Mouse (Mus musculus) CH12.LX (cell line): ENCODE results near the gene Crybg2. TPM values are rescaled to one million over a fixed set of nuclear protein-coding genes. Genes with fewer than 3 reads are reported as not detected.

Experiments used
- DNase-seq: peaks from one replicate; pipeline ENCODE4 v3.0.0-alpha.2; 2013; ENCODE audit errors: extremely low read depth
- H3K27ac ChIP-seq: 2 replicates; pipeline ENCODE4 v1.5.1; 2012; ENCODE audit warnings: low read depth, mild to moderate bottlenecking, control low read depth, moderate library complexity; ENCODE audit not compliant: insufficient read depth
- H3K27me3 ChIP-seq: replicated peaks from 2 replicates; pipeline ENCODE3; 2012; ENCODE audit warnings: inconsistent platforms
- H3K36me3 ChIP-seq, 2 experiments: replicated peaks in 1 of 2; 2 replicates each; pipeline versions ENCODE3 to v1.6.1; 2012; ENCODE audit warnings: inconsistent platforms in 1 of 2, low read length in 1 of 2, mild to moderate bottlenecking in 1 of 2, mixed read lengths in 1 of 2, moderate library complexity in 1 of 2; ENCODE audit not compliant: control insufficient read depth in 1 of 2, insufficient read depth in 1 of 2
- H3K4me1 ChIP-seq, 2 experiments: 2 replicates each; pipeline ENCODE4 v1.6.1; 2012; ENCODE audit warnings: inconsistent platforms in 1 of 2, moderate library complexity in 1 of 2; ENCODE audit not compliant: insufficient read depth in 2 of 2, control insufficient read depth in 1 of 2
- H3K4me2 ChIP-seq: 2 replicates; pipeline ENCODE4 v1.6.1; 2012; ENCODE audit warnings: low read depth, mild to moderate bottlenecking, control low read depth; ENCODE audit not compliant: poor library complexity, insufficient read depth, severe bottlenecking
- H3K4me3 ChIP-seq, 3 experiments: fragments of 150-350 bp in 1 of 3; sonication (generic) in 1 of 3; replicated peaks in 1 of 3; 2 replicates each; pipeline versions ENCODE3 to v1.5.1; 2011 to 2012; ENCODE audit warnings: low read depth in 2 of 3, low read length in 2 of 3, mild to moderate bottlenecking in 2 of 3, moderate library complexity in 2 of 3, control low read depth in 1 of 3, improper control_type of control experiment in 1 of 3, inconsistent platforms in 1 of 3, mixed read lengths in 1 of 3; ENCODE audit not compliant: poor library complexity in 1 of 3
- H3K79me2 ChIP-seq: replicated peaks from 2 replicates; pipeline ENCODE4 v1.6.1; 2012; ENCODE audit warnings: mild to moderate bottlenecking, moderate library complexity; ENCODE audit not compliant: control insufficient read depth, poor library complexity, insufficient read depth, severe bottlenecking; ENCODE audit errors: extremely low read depth
- H3K9ac ChIP-seq: 2 replicates; pipeline ENCODE4 v1.6.1; 2012; ENCODE audit warnings: low read depth, mild to moderate bottlenecking, control low read depth, moderate library complexity; ENCODE audit not compliant: insufficient read depth
- H3K9me3 ChIP-seq: replicated peaks from 2 replicates; pipeline ENCODE3; 2012; ENCODE audit warnings: low read length, inconsistent platforms, mixed read lengths
- BHLHE40 ChIP-seq: IDR thresholded peaks from 2 replicates; pipeline ENCODE4 v1.6.1; 2011; ENCODE audit warnings: mild to moderate bottlenecking, low read depth, low read length, improper control_type of control experiment
- CTCF ChIP-seq, 2 experiments: IDR thresholded peaks in 1 of 2; conservative IDR thresholded peaks in 1 of 2; 2 replicates each; pipeline ENCODE4 v1.5.1; 2011 to 2012; ENCODE audit warnings: low read depth in 2 of 2, low read length in 2 of 2, improper control_type of control experiment in 1 of 2, inconsistent platforms in 1 of 2, mild to moderate bottlenecking in 1 of 2, moderate library complexity in 1 of 2
- E2F4 ChIP-seq: IDR thresholded peaks from 2 replicates; pipeline ENCODE4 v1.6.1; 2011; ENCODE audit warnings: low read depth, low read length, improper control_type of control experiment; ENCODE audit not compliant: insufficient replicate concordance
- ELF1 ChIP-seq: IDR thresholded peaks from 2 replicates; pipeline ENCODE4 v1.6.1; 2014; ENCODE audit warnings: low read depth, mild to moderate bottlenecking, inconsistent platforms, low read length, improper control_type of control experiment
- IRF4 ChIP-seq: IDR thresholded peaks from 2 replicates; pipeline ENCODE4 v1.6.1; 2014; ENCODE audit warnings: low read depth, mild to moderate bottlenecking, inconsistent platforms, low read length, improper control_type of control experiment
- MAX ChIP-seq: IDR thresholded peaks from 2 replicates; pipeline ENCODE4 v1.6.1; 2011; ENCODE audit warnings: low read length, improper control_type of control experiment
- NRF1 ChIP-seq: IDR thresholded peaks from 2 replicates; pipeline ENCODE4 v1.6.1; 2014; ENCODE audit warnings: low read depth, mild to moderate bottlenecking, inconsistent platforms, low read length, improper control_type of control experiment, moderate library complexity
- POLR2AphosphoS2 ChIP-seq: IDR thresholded peaks from 2 replicates; pipeline ENCODE4 v1.6.1; 2011; ENCODE audit warnings: low read depth, low read length, improper control_type of control experiment
- RCOR1 ChIP-seq: conservative IDR thresholded peaks from 2 replicates; pipeline ENCODE4 v1.6.1; 2012; ENCODE audit warnings: low read depth, mild to moderate bottlenecking, inconsistent platforms, low read length, improper control_type of control experiment
- SIN3A ChIP-seq: IDR thresholded peaks from 2 replicates; pipeline ENCODE4 v1.6.1; 2012; ENCODE audit warnings: low read length, improper control_type of control experiment, inconsistent platforms
- SMC3 ChIP-seq: IDR thresholded peaks from 2 replicates; pipeline ENCODE4 v1.6.1; 2011; ENCODE audit warnings: low read depth, low read length, improper control_type of control experiment
- TBP ChIP-seq: conservative IDR thresholded peaks from 2 replicates; pipeline ENCODE4 v1.6.1; 2011; ENCODE audit warnings: low read depth, low read length, improper control_type of control experiment
- TCF12 ChIP-seq: IDR thresholded peaks from 2 replicates; pipeline ENCODE4 v1.6.1; 2014; ENCODE audit warnings: low read depth, mild to moderate bottlenecking, inconsistent platforms, low read length, improper control_type of control experiment
- USF1 ChIP-seq: IDR thresholded peaks from 2 replicates; pipeline ENCODE4 v1.6.1; 2014; ENCODE audit warnings: low read depth, mild to moderate bottlenecking, inconsistent platforms, low read length, improper control_type of control experiment
- USF2 ChIP-seq: conservative IDR thresholded peaks from 2 replicates; pipeline ENCODE4 v1.6.1; 2011; ENCODE audit warnings: low read depth, low read length, improper control_type of control experiment
- ZKSCAN1 ChIP-seq: IDR thresholded peaks from 2 replicates; pipeline ENCODE4 v1.6.1; 2012; ENCODE audit warnings: low read depth, inconsistent platforms, low read length, improper control_type of control experiment, borderline replicate concordance
- dilution Hi-C: fragments of 300-500 bp; cut with MboI; formaldehyde crosslinking; loops from 2 replicates; pipeline ENCODE4 v1.14.3; 2020; ENCODE audit warnings: low sequenced_read_pairs; ENCODE audit not compliant: extremely low pct_unique_long_range_greater_than_20kb, extremely low pct_ligation_motif_present
- in situ Hi-C: fragments of 300-500 bp; cut with MboI; formaldehyde crosslinking; loops from 3 replicates; pipeline ENCODE4 v1.14.3; 2019; ENCODE audit warnings: low sequenced_read_pairs, low pct_ligation_motif_present, low pct_unique_long_range_greater_than_20kb, mixed read lengths
- polyA plus RNA-seq: library from polyadenylated mRNA; unstranded; fragments of >175 nt; gene quantifications from 2 replicates; pipeline ENCODE4 v1.2.1, GENCODE M21; 2012; ENCODE audit warnings: low read depth; ENCODE audit not compliant: insufficient read length
- total RNA-seq, 2 experiments: library from RNA; depleted of rRNA; stranded (reverse); fragments of 300-350 nt in 1 of 2; fragments of >200 nt in 1 of 2; gene quantifications; 2 replicates each; pipeline ENCODE4 v1.2.3; 2012 to 2014

Gene Crybg2
- total and polyA plus RNA-seq, 3 experiments = 3.6 to 15.6 (median 9.2) TPM

DNA sequence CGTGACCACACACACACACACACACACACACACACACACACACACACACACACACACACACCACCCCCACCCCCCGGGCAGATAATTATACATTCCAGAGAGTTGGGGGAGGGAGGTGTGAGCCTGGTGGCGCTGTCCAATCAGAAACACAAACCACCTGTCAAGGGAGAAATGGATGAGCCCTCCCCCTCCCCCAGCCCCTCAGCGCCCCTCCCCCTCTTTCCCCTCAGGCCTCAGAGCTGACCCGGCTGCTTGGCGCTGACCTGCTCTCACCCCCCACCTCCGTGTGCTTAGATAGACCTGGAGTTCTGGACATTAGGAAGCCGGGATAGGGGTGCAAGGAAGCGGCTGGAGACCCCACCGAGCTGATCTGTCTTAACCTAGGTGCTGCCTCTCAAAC lies 41.4 kb upstream of the Crybg2 start:
- Histone ChIP-seq H3K27ac (no peak overlapping the region), H3K4me2 (no peak overlapping the region), H3K27me3 (peaks cover 15% of the 10 kb centered on the region), H3K9me3 (peaks cover 15% of the 10 kb centered on the region), H3K79me2 (no peaks in the 10 kb centered on the region), H3K4me3 (no peak overlapping the region), H3K36me3 (no peaks in the 10 kb centered on the region), H3K4me1 (no peaks in the 10 kb centered on the region), H3K9ac (no peak overlapping the region)
- DNase-seq = no peak
- dilution Hi-C loops (no loop called here), in situ Hi-C loops (loop anchor here (10.0 kb wide), 1 partner anchor 56 kb away; no protein-coding TSS in a partner anchor)
- TF ChIP-seq ZKSCAN1 = no peak
- no peak for TF ChIP-seq SMC3
- TF ChIP-seq SIN3A = no peak
- no peak for TF ChIP-seq USF2
- no peak for TF ChIP-seq NRF1
- TF ChIP-seq CTCF (conservative IDR thresholded peaks at IDR 0.05 in 1 of 2, IDR thresholded peaks at IDR 0.05 in 1 of 2; ENCODE audit: low read depth in 2 of 2, low read length in 2 of 2) = no peak
- TF ChIP-seq TBP = no peak
- TF ChIP-seq IRF4 = no peak
- no peak for TF ChIP-seq TCF12
- no peak for TF ChIP-seq POLR2AphosphoS2
- TF ChIP-seq USF1 = no peak
- TF ChIP-seq MAX = no peak
- TF ChIP-seq RCOR1 = no peak

DNA sequence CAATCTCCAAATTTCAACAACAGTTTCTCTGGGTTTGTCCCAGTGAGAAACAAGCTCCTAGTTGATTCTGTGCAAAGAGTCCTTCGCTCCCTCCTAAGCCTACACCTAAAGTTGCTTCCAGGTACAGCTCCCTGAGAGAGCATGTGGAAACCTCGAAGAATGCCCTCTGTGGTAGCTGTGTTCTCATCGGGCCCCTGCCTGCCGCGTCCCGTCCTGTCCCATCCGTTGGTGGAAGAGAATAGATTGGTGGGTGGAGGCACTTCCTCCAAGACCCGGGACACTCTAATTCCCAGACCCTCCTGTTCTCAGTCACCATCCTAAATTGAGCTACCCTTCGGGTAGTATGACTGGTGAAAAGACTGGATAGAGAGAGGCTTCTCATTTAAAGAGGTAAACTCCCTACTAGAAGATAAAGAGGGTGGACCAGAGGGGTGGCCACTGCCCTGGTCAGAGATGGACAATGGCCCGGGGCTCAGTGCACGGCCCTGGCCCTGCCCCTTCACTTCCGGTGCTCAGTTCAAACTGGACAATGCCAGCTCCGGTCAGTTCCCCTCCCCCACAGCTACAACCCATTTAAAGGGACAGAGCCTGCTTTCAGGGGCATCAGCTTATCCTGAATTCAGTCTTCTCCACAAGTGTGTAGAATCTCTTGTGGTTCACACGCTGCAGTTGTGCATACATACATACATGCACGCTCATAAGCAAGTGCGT lies 40.8 kb upstream of the Crybg2 start:
- Histone ChIP-seq H3K9ac (no peak overlapping the region), H3K4me2 (no peak overlapping the region), H3K36me3 (no peaks in the 10 kb centered on the region), H3K9me3 (peaks cover 15% of the 10 kb centered on the region), H3K4me1 (no peaks in the 10 kb centered on the region), H3K27ac (no peak overlapping the region), H3K79me2 (no peaks in the 10 kb centered on the region), H3K4me3 (no peak overlapping the region), H3K27me3 (peaks cover 15% of the 10 kb centered on the region)
- in situ Hi-C loops = loop anchor here (10.0 kb wide), 1 partner anchor 55 kb away; no protein-coding TSS in a partner anchor
- dilution Hi-C loops = no loop called here
- TF ChIP-seq CTCF (conservative IDR thresholded peaks at IDR 0.05 in 1 of 2, IDR thresholded peaks at IDR 0.05 in 1 of 2; ENCODE audit: low read depth in 2 of 2, low read length in 2 of 2) = no peak
- TF ChIP-seq USF1 = no peak
- TF ChIP-seq SIN3A = no peak
- TF ChIP-seq RCOR1 = no peak
- TF ChIP-seq E2F4 = no peak
- TF ChIP-seq ELF1 = no peak
- no peak for TF ChIP-seq NRF1
- no peak for TF ChIP-seq BHLHE40
- DNase-seq = no peak
